Mouse (Mus musculus) ES-E14 (cell line): ENCODE measurements around the gene Mrtfa. TPM values are rescaled to one million over a fixed set of nuclear protein-coding genes. Genes with fewer than 3 reads are reported as not detected.

ENCODE experiments used
- DNase-seq: peaks from one replicate; pipeline ENCODE4 v3.0.0-alpha.2; 2013; ENCODE audit warnings: low read depth, low spot score
- H3K27ac ChIP-seq: 2 replicates; pipeline ENCODE4 v1.5.1; 2012; ENCODE audit warnings: low read depth, mild to moderate bottlenecking, low read length, moderate library complexity, mixed read lengths; ENCODE audit not compliant: poor library complexity, insufficient read depth, severe bottlenecking
- H3K36me3 ChIP-seq: 2 replicates; pipeline ENCODE4 v1.6.1; 2012; ENCODE audit warnings: mild to moderate bottlenecking, low read length, moderate library complexity, mixed read lengths; ENCODE audit not compliant: control insufficient read depth, poor library complexity, insufficient read depth, severe bottlenecking
- H3K4me1 ChIP-seq, 2 experiments: fragments of 150-350 bp in 1 of 2; sonication (generic) in 1 of 2; 2 replicates each; pipeline ENCODE4 v1.6.1; 2012; ENCODE audit warnings: low read length in 2 of 2, mild to moderate bottlenecking in 1 of 2, mixed read lengths in 1 of 2; ENCODE audit not compliant: control insufficient read depth in 2 of 2, insufficient read depth in 2 of 2, poor library complexity in 1 of 2
- H3K4me3 ChIP-seq, 2 experiments: fragments of 150-350 bp in 1 of 2; sonication (generic) in 1 of 2; 2 replicates each; pipeline ENCODE4 v1.5.1; 2012; ENCODE audit warnings: low read length in 2 of 2, low read depth in 1 of 2, mild to moderate bottlenecking in 1 of 2, mixed read lengths in 1 of 2; ENCODE audit not compliant: insufficient read depth in 1 of 2, poor library complexity in 1 of 2, severe bottlenecking in 1 of 2
- H3K9ac ChIP-seq: 2 replicates; pipeline ENCODE4 v1.6.1; 2012; ENCODE audit warnings: low read depth, mild to moderate bottlenecking, low read length, mixed read lengths; ENCODE audit not compliant: poor library complexity, insufficient read depth, severe bottlenecking
- H3K9me3 ChIP-seq: fragments of 150-350 bp; sonication (generic); 2 replicates; pipeline ENCODE4 v1.6.1; 2012; ENCODE audit warnings: low read depth, mild to moderate bottlenecking, low read length; ENCODE audit not compliant: control insufficient read depth, insufficient read depth
- CHD2 ChIP-seq: IDR thresholded peaks from 2 replicates; pipeline ENCODE4 v1.6.1; 2014; ENCODE audit warnings: mild to moderate bottlenecking, low read depth, low read length, inconsistent platforms
- HCFC1 ChIP-seq: IDR thresholded peaks from 2 replicates; pipeline ENCODE4 v1.6.1; 2012; ENCODE audit warnings: low read length, inconsistent platforms, borderline replicate concordance; ENCODE audit not compliant: insufficient read depth
- MAFK ChIP-seq: IDR thresholded peaks from 2 replicates; pipeline ENCODE4 v1.6.1; 2014; ENCODE audit warnings: mild to moderate bottlenecking, low read depth, low read length, inconsistent platforms; ENCODE audit not compliant: insufficient read depth
- ZC3H11A ChIP-seq: IDR thresholded peaks from 2 replicates; pipeline ENCODE4 v1.6.1; 2012; ENCODE audit warnings: low read depth, mild to moderate bottlenecking, inconsistent platforms, low read length, borderline replicate concordance
- ZNF384 ChIP-seq: IDR thresholded peaks from 2 replicates; pipeline ENCODE4 v1.6.1; 2012; ENCODE audit warnings: low read depth, low read length, inconsistent platforms
- in situ Hi-C, 2 experiments: fragments of 600-800 bp; cut with MboI; formaldehyde crosslinking; loops; one replicate each; pipeline ENCODE4 v1.15.1; 2025; ENCODE audit warnings: low sequenced_read_pairs in 2 of 2, inconsistent platforms in 1 of 2; ENCODE audit not compliant: unreplicated experiment in 2 of 2
- total RNA-seq: library from RNA; depleted of rRNA; stranded (reverse); fragments of 300-350 nt; gene quantifications from 2 replicates; pipeline ENCODE4 v1.2.3, GENCODE M21; 2012

The Mrtfa gene
- total RNA-seq, 1 experiment: 16.7 TPM

DNA sequence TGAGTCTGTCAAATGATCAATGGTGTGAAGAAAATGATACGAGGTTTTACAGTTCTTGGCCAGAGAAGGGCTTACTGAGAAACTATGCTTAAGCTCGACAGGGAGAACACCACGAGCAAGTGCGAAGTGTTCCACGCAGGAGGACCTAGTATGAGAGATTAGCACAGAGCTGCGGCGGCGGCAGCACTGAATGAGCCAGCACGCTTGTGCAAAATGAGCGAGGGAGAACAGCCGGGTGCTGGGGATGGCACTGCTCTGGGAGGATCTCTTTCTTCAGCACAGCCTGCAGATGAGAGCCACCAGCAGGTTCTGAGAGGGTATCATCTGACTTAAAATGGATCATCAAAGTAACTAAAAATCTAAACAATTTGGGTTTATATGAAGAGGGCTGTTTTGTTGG is 91.3 kb downstream of the Mrtfa start:
- no peak overlapping the region for H3K27ac ChIP-seq
- TF ChIP-seq ZNF384 (no peak), ZC3H11A (no peak), CHD2 (no peak), HCFC1 (no peak), MAFK (no peak)
- no peak overlapping the region for H3K4me3 ChIP-seq
- no peaks in the 10 kb centered on the region for H3K36me3 ChIP-seq
- no peak overlapping the region for H3K9ac ChIP-seq
- peaks cover 2% of the 10 kb centered on the region in 2 experiments; a peak in 1 of 4 replicates for H3K4me1 ChIP-seq
- in situ Hi-C loops: no loop called here
- DNase-seq: no peak
- no peaks in the 10 kb centered on the region for H3K9me3 ChIP-seq

DNA sequence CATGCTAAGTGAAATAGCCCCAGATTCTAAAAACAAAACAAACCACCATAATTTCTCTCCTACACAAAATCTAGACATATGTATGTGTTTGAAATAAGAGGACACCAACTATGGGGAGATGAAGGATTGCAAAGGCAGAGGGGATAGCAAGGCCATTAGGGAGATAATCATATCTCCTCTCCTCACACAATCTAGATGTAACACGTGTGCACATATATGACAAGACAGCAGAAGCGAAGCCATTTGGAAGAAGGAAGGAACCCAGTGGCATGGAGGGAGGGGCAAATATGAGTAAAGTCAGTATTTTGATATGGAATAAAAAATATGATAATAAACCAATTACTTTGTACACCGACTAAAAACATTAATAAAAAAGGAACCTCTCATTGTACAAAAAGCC is 91.9 kb downstream of the Mrtfa start:
- H3K9me3 ChIP-seq: no peaks in the 10 kb centered on the region
- no peak for DNase-seq
- TF ChIP-seq CHD2: no peak
- TF ChIP-seq MAFK: no peak
- no peak for TF ChIP-seq ZNF384
- TF ChIP-seq HCFC1: no peak
- TF ChIP-seq ZC3H11A: no peak
- no peaks in the 10 kb centered on the region for H3K36me3 ChIP-seq
- peaks cover 2% of the 10 kb centered on the region in 2 experiments; a peak in 1 of 4 replicates for H3K4me1 ChIP-seq
- H3K27ac ChIP-seq: no peak overlapping the region
- H3K9ac ChIP-seq: no peak overlapping the region
- H3K4me3 ChIP-seq: no peak overlapping the region
- in situ Hi-C loops: no loop called here

DNA sequence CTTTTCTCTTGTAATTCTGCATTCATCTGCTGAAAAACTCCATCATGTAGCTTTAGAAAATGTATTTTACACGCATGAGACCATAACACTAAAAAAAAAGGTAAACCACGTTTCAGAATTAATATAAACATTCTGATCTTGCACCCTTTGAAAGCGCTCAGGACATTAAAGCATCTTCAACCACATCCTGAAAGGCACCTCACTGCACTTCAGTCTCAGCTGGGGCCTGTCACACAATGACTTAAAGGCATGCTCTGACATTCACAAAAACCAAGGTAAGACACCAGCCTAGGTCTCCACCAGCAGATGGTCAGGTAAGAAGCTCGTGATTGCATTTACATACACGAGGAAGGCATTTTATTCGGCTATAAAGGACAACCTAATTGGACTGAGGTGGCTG is 92.7 kb downstream of the Mrtfa start:
- no peak overlapping the region for H3K27ac ChIP-seq
- 0 out of 4 replicates have a peak, but pooled peaks cover 2% of the 10 kb centered on the region in 2 experiments for H3K4me1 ChIP-seq
- no peak overlapping the region for H3K9ac ChIP-seq
- no peak for DNase-seq
- no peaks in the 10 kb centered on the region for H3K36me3 ChIP-seq
- TF ChIP-seq ZC3H11A (no peak), ZNF384 (no peak), HCFC1 (no peak), MAFK (no peak), CHD2 (no peak)
- H3K4me3 ChIP-seq: no peak overlapping the region
- no peaks in the 10 kb centered on the region for H3K9me3 ChIP-seq
- in situ Hi-C loops: no loop called here

DNA sequence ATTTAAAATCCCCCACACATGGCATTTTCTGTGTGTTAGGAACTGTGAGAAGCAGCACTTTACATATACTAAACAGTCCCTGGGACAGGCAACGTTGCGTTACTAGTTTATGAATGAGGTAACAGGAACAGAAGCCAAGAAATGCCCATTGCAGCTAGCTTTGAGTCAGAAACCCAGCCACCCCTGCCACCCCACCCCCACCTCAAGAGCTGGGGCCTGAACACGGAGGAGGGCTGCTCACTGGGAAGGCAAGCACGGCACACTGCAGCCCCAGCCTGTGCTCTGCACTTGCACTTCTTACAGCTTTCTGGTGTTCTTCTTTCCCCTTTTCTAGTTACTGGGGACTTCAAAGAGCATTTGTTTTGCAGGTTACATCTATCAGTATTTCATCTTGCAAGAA is 93.1 kb downstream of the Mrtfa start:
- Histone ChIP-seq H3K4me1 (0 out of 4 replicates have a peak, but pooled peaks cover 2% of the 10 kb centered on the region in 2 experiments), H3K9me3 (no peaks in the 10 kb centered on the region), H3K9ac (no peak overlapping the region), H3K4me3 (no peak overlapping the region), H3K27ac (no peak overlapping the region), H3K36me3 (no peaks in the 10 kb centered on the region)
- no peak for TF ChIP-seq HCFC1
- no peak for TF ChIP-seq ZC3H11A
- no peak for TF ChIP-seq CHD2
- no peak for TF ChIP-seq MAFK
- TF ChIP-seq ZNF384: no peak
- in situ Hi-C loops: no loop called here
- no peak for DNase-seq

DNA sequence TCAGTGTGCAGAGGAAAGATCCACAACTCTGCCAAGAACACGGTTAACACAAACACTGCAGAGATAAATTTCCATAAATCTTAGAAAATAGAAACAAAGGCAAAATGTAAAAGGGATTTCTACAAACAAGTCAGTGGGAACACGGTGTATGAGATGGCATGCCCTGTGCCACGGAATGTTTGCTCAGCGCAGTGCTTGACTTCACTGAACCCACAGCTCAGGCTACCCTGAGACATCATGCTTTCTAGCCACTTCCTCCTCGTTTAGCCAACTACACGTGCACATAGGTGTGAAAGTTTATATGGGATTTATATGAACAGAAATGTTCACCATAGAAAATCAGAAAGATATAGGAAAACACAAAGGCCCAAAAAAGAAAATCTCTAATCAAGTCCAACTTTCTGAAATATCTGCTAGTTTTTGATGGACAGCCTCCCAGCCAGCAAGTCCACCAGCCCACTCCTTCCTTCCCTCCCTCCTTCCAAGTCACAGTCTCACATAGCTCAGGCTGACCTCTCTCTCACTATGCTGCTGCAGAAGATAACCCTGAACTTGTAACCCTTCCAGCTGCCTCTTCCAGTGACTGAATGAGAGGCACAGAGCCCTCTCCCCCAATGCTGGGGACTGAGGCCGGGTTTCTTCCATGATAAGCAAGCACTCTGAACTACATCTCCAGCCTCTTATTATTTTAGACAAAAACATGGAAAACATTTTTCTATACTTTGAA is 94.1 kb downstream of the Mrtfa start:
- Histone ChIP-seq H3K9me3 (no peaks in the 10 kb centered on the region), H3K4me1 (0 out of 4 replicates have a peak, but pooled peaks cover 2% of the 10 kb centered on the region in 2 experiments), H3K36me3 (no peaks in the 10 kb centered on the region), H3K27ac (no peak overlapping the region), H3K9ac (no peak overlapping the region), H3K4me3 (no peak overlapping the region)
- TF ChIP-seq ZC3H11A (no peak), CHD2 (no peak), HCFC1 (no peak), ZNF384 (no peak), MAFK (no peak)
- DNase-seq: no peak
- in situ Hi-C loops: no loop called here
